Mouse (Mus musculus) kidney, adult 18-20 months (tissue): ENCODE data around the gene Madd.

Experiments used
- DNase-seq: peaks from one replicate; pipeline ENCODE4 v3.0.0; 2021

The Madd gene

GRCm38 (mm10) chr2:91183711-91184405, at the start of gene Madd:
Gene Madd (minus strand): TSS chr2:91183837.
- DNase-seq, result peak; percentile 31

DNA sequence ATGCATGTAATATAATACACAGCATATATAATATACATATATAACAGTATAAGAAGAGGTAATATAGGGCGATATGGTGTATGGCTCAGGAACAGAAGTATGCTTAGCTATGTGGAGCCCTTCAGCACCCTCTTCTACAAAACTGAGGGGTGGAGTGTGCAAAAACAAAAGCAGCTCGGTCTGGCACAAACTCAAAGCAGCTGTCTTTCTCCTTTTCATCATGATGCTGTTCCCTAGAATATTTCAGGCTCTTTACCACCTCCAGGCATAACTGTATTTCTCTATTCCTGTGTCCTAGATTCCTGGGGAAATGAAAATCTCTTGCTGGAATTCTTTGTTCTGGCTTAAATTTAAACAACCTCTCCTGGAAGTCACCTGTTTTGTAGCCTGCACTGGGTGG, 46.1 kb upstream of the Madd start:
- no peak for DNase-seq

- no peak for DNase-seq
These were observed 40.0 kb upstream of the Madd start for GRCm38 (mm10) chr2:91223614-91224013.

DNA sequence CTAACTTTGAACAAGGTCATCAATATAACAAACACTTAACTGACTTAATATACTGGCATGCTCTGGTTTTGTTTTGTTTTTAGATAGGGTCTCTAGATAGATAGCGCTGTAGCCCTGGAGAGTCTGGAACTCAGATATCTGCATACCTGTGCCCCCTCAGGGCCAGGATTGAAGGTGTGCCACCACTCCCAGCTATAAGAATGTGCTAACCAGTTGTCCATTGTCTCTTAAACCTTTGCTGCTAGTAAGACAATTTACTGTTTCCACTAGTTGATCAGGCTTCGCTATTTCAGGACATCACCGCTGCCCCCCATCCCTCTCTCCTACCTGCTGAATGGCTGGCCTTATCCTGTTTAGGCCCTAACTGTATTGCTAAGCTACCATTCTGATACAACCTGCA, 36.9 kb upstream of the Madd start:
- no peak for DNase-seq

DNA sequence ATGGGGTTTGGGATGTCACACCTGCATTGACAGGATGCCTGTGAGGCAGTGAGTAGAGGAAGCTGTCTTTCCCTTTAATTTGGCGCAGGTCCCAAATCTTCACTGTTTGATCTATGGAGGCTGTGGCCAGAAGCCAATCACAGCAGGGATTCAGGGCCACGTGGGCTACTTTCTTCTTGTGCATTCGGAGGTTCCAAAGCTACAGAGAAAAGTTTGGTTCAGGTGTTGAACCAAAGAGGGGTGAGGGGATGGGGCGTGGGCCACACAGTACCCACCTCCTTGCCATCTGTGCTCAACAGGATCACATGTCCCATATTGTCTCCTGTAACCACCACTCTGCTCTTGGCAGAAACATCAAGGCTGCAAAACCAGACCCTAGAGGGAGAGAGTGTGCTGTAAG, 33.4 kb upstream of the Madd start:
- DNase-seq, result no peak

DNA sequence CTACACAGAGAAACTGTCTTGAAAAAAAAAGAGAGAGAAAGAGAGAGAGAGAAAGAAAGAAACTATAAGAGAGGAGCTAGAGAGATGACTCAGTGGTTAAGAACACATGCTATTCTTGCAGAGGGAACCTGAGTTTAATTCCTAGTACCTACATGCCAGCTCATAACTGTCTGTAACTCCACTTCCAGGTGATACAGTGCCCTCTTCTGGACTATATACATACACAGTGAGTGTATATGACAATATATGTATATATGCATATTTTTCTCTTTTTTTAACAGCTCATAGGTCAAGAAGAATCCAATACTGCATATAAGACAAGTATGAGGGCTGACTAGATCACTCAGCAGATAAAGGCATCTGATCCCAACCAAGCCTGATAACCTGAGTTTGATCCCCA, 29.7 kb upstream of the Madd start:
- no peak for DNase-seq

DNA sequence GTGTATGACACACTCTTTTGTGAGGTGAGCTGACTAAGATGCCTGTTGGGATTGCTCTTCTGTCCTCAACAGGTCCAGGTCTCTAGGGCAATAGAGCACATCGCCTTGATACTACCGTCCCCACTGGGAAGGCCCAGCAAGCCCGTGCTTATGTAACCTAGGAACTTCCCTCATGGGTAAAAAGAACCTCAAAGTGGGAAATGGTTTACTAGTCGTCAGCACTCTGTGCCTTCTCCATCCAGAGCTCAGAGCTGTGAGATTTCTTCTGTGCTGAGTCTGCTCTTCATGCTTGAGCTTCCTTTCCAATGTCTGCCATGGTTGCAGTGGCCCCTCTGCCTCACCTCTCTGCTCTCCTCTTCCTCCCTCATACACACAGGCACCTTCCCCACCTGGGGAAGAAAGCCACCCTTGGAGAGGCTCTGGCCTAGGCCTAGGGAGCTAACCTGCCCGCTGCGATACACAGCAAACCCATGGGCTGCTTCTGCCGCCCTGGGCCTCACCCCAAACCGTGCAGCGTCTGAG, 22.7 kb upstream of the Madd start:
- DNase-seq, result no peak

DNA sequence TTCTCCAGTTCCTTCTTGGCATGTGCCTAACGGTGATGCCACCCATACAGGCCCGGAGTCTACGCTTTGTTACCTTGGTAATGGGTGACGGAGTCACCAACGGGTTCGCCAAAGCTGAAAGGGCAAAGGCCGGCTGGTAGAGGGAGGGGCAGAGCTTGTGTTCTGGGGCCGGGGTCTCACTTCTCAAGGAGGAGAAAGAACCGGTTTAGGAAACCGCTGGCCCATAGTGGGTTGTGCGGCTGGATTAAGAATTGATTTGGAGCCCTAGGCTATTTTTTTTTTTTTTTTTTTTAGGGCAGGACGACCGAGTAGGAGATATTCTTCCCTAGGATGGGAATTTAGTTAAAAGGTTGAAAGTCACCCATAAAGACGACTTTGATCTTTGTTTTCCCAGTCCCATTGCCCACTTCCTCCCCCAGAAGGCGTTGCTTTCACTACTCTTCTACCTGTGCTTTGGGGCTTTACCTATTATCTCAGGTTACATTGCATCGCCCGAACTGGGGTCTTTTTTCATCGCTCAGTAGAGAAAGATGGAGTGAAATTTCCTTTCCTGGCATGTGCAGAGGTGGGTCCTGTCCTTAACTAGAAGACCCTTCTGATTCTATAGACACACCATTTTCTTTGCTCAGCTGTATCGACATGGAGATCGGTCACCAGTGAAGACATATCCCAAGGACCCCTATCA, 19.5 kb upstream of the Madd start:
- DNase-seq, result no peak

DNA sequence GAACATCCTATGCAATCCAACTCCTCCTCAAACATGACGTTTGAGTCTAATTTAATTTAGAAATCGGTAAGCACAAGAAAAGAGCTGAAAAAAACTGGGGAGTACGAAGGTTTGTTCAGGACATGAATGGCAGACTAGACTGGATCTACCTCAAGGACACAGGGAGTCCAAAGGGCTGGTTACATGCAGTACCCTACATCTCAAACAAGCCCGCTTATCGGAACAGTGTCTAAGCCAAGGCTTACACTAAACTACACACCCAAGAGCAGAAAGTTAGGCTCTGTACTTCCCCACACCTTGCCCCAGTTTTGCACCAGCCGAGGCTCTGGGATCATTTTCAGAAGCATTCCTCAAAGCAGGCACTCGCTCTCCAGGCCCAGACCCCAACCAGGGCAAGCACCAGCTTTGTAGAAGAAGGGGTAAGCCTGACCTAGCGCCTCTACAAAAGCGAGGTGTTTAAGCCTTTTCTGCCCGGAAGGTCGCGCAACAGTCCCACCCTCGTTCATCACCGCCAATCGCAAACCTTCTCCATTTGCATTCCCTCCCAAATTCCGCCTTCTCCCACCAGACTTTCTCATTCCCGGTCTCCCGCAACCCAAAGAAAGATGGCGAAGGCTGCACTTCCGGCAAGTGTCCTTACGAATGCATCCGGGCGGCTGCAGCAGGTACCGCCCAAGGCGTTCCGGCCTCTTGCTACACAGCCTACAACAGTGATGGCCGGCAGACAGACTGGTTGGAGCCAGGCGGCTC, 18.8 kb upstream of the Madd start, which contains the start of the genes Nr1h3 and Acp2:
Nr1h3 (minus strand) TSS at position 613 of the 750 bp plus-strand sequence.
Acp2 (plus strand) TSS at position 664 of the 750 bp plus-strand sequence.
- peak; percentile 97 for DNase-seq

DNA sequence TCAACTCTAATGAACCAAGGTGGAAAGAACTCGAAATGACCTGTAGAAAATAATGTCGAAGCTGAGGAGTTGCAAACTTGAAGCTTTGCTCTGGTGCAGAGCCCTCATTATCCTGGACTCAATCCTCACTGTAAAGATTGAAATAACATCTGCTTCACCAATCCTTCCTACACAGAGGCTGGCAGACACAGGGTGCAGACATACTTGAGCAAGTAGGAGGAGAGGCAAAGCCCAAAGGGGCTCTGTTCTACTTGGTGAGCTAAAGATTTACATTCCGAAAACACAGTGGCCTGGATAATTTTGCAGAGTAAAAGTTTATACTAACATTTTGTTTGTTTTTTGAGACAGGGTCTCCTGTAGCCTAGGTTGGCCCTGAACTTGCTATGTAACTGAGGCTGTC, 15.3 kb upstream of the Madd start:
- no peak for DNase-seq

GRCm38 (mm10) chr2:91196577-91197001, 13.0 kb upstream of the Madd start:
- DNase-seq, result peak; percentile 24

DNA sequence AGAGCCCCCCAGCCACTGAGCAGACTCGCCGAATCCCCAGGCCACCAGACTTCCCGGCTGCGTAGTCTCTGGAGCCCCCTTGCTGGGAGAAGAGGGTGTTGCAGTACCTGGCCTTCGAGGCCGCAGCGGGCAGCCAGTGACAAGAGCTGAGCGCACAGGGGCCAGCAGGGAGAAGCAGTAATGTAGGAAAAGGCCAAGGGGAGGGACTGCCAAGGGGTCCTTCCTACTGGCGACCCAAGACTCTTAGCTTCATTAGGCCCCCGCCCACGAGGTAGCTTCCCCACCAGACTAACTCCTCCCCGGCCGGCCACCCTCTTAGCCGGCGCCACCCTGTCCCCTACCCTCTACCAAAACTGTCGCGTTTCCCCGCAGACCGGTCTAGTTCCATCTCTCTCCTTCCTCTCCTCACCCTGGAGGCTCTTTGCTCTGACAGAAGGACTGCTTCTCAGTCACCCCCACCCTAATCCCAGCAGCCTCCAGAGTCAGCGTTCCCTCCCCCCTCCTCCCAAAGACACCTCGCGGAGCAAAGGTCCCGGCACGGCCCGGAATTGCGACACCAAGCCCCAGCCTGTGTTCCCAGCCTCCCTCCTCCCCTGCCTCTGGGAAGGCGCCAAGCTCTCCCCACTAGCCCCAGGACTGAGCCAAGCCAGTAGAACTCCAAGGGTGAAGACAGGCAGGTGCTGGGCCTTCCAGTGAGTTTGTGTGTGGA, 11.1 kb upstream of the Madd start:
- peak; percentile 89 for DNase-seq

- DNase-seq, result no peak
These were observed 6.9 kb upstream of the Madd start for GRCm38 (mm10) chr2:91190501-91190900.

- DNase-seq, result no peak
These were observed 3.8 kb upstream of the Madd start for GRCm38 (mm10) chr2:91187431-91187830.

GRCm38 (mm10) chr2:91186208-91186607, 2.6 kb upstream of the Madd start:
- no peak for DNase-seq

DNA sequence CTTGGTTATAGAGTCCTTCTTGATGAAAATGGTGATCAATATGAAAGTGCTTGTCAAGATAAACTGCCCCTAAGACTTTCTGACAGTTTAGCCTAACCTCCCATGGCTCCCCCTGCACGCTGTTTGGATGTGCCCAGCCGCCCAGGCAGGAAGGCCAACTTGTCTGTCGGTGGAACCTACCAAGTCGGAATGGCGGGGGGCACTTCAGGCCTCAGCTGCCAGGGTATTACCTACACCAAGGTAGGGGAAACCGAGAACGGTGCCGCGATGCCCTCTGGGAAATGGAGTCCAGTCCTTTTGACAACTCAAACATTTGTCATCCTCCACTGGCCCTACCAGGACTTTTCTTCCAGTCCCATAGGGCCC, 506 bp downstream of the Madd start:
- DNase-seq, result peak; percentile 95

- DNase-seq, result no peak
These were observed 1.1 kb downstream of the Madd start for GRCm38 (mm10) chr2:91182405-91183147.

DNA sequence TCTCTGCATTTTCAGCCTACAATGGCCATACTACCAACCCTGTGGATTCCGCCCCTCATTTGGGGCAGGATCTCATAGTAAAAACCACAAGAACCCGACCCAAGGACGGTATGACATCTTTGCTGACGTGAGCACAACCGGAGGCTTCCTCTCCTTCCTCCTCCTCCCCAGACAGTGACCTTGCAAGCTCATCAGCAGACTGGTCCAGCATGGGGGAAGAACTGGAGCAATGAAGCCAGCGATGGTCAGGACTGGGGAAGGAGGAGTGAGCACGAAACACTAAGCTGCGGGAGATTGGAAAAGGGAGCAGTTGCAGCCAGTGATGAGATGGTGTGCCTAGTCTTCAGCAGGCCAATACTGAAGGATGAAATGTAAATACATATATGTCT, 1.6 kb downstream of the Madd start:
- no peak for DNase-seq

- DNase-seq, result no peak
These were observed 2.9 kb downstream of the Madd start for GRCm38 (mm10) chr2:91180706-91181105.

GRCm38 (mm10) chr2:91179825-91180224, 3.8 kb downstream of the Madd start:
- DNase-seq, result no peak

DNA sequence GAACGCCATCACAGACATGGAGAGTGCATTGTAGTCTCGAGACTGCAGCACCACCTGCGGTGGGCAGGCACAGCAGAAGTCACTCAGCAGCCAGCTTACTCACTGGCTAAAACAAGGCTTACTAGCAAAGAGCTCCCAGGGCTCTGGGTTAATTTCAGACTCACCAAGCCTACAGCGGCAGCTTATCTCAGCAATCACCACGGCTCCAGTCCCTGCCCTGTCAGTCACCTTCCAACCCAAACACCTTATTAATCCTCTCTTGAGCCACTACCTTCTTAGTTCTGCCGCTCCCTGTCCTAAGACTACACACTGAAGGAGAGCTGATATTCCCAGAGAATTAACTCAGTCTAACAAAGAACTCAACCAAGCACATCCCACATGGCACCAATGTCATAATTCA, 7.4 kb downstream of the Madd start:
- no peak for DNase-seq

DNA sequence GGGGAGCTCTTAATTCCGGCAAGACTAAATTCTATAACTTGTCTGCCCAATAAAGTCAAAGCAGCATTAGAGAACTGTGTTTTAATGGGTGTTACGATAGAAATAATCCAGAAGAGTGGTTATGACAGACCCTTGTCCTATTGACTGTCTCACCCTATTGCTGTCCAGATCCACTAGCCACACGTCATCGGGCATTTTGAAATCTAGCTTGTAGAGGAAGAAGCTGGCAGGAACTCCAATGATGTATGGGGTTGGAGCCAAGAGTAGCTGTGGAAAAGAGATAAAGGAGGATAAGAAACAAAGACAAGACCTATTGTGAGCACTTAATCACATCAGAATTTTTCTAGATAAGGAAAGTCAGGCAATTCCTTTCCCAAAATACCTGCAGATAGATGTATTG, 8.1 kb downstream of the Madd start:
- no peak for DNase-seq
